Mouse (Mus musculus) embryonic facial prominence, embryonic 11.5 days (tissue): ENCODE data around the gene Cass4. TPM values are rescaled to one million over a fixed set of nuclear protein-coding genes. Genes with fewer than 3 reads are reported as not detected.
A peak's percentile ranks its signal among the peaks of the same experiment; 100 is the strongest.

ENCODE experiments used
- ATAC-seq: fragments of 200-750 bp; cut with Nextera tagmentation; replicated peaks from 2 replicates; pipeline ENCODE4 v1.8.0; 2017; ENCODE audit warnings: low read depth; ENCODE audit not compliant: insufficient number of reproducible peaks, low FRiP score, low TSS enrichment
- DNase-seq: peaks from one replicate; pipeline ENCODE4 v3.0.0-alpha.2; 2015; ENCODE audit warnings: low spot score
- H3K27ac ChIP-seq: fragments of 300-500 bp; sonication (generic); replicated peaks from 2 replicates; pipeline ENCODE4 v1.5.1; 2014; ENCODE audit warnings: mild to moderate bottlenecking, low read depth, low read length, control low read depth
- H3K27me3 ChIP-seq: fragments of 300-500 bp; sonication (generic); 2 replicates; pipeline ENCODE4 v1.6.1; 2014; ENCODE audit warnings: mild to moderate bottlenecking, low read length, moderate library complexity, mixed read lengths; ENCODE audit not compliant: control insufficient read depth, insufficient read depth
- H3K36me3 ChIP-seq: fragments of 300-500 bp; sonication (generic); replicated peaks from 2 replicates; pipeline ENCODE4 v1.6.1; 2014; ENCODE audit warnings: low read depth, mild to moderate bottlenecking, low read length, moderate library complexity, mixed read lengths; ENCODE audit not compliant: control insufficient read depth, insufficient read depth
- H3K4me1 ChIP-seq: fragments of 300-500 bp; sonication (generic); 2 replicates; pipeline ENCODE4 v1.6.1; 2014; ENCODE audit warnings: low read length, mixed read lengths; ENCODE audit not compliant: control insufficient read depth, insufficient read depth
- H3K4me2 ChIP-seq: fragments of 300-500 bp; sonication (generic); 2 replicates; pipeline ENCODE4 v1.6.1; 2014; ENCODE audit warnings: low read depth, mild to moderate bottlenecking, control low read depth, low read length, moderate library complexity
- H3K4me3 ChIP-seq: fragments of 300-500 bp; sonication (generic); 2 replicates; pipeline ENCODE4 v1.5.1; 2014; ENCODE audit warnings: low read depth, low read length, control low read depth
- H3K9ac ChIP-seq: fragments of 300-500 bp; sonication (generic); replicated peaks from 2 replicates; pipeline ENCODE4 v1.6.1; 2014; ENCODE audit warnings: mild to moderate bottlenecking, control low read depth, low read length
- H3K9me3 ChIP-seq: fragments of 300-500 bp; sonication (generic); replicated peaks from 2 replicates; pipeline ENCODE4 v1.6.1; 2016; ENCODE audit warnings: mild to moderate bottlenecking, low read length, inconsistent platforms, mixed read lengths; ENCODE audit not compliant: control insufficient read depth
- WGBS: fragments of 180-500 bp; shearing (Covaris S2); extraction: QIAGEN DNeasy Blood & Tissue Kit; methylation state at CpG from one replicate; pipeline ENCODE4 v1.1.7; 2014; 5-methylcytosine and 5-hydroxymethylcytosine counted together
- polyA plus RNA-seq: library from polyadenylated mRNA; unstranded; fragments of >200 nt; fragmentation: Nextera tagmentation; extraction: Ambion mirVana; gene quantifications from 2 replicates; pipeline ENCODE4 v1.2.1, GENCODE M21; 2014

Cass4 gene
- polyA plus RNA-seq, 1 experiment from 2014 or later, result 0.34 TPM

- ATAC-seq, result no peak
- no peak overlapping the region for H3K27ac ChIP-seq
- H3K27me3 ChIP-seq, result no peaks in the 10 kb centered on the region
- H3K4me1 ChIP-seq, result no peaks in the 10 kb centered on the region
- no peak overlapping the region for H3K9ac ChIP-seq
- H3K4me3 ChIP-seq, result no peak overlapping the region
- H3K9me3 ChIP-seq, result no peaks in the 10 kb centered on the region
- H3K4me2 ChIP-seq, result no peak overlapping the region
- WGBS, result 71% methylated on average over 2 of the region's 2 CpGs
- H3K36me3 ChIP-seq, result no peaks in the 10 kb centered on the region
- DNase-seq, result no peak
These were observed 428 bp downstream of the Cass4 start for GRCm38 (mm10) chr2:172394052-172394392.

- no peak for DNase-seq
- Histone ChIP-seq H3K27me3 (no peaks in the 10 kb centered on the region), H3K9ac (no peak overlapping the region), H3K27ac (no peak overlapping the region), H3K4me2 (no peak overlapping the region), H3K9me3 (no peaks in the 10 kb centered on the region), H3K4me1 (no peaks in the 10 kb centered on the region), H3K36me3 (no peaks in the 10 kb centered on the region), H3K4me3 (no peak overlapping the region)
- WGBS, result 78% methylated on average over 4 of the region's 4 CpGs
- ATAC-seq, result no peak
These were observed 1.1 kb downstream of the Cass4 start for GRCm38 (mm10) chr2:172394671-172395070.

- no peak overlapping the region for H3K4me3 ChIP-seq
- ATAC-seq (no peak), DNase-seq (no peak)
- no peak overlapping the region for H3K9ac ChIP-seq
- H3K4me2 ChIP-seq, result no peak overlapping the region
- H3K27me3 ChIP-seq, result no peaks in the 10 kb centered on the region; the same call in 1 of the 2 replicates
- WGBS, result 33% methylated on average over 9 of the region's 9 CpGs
- no peak overlapping the region for H3K27ac ChIP-seq
- no peaks in the 10 kb centered on the region for H3K9me3 ChIP-seq
- no peaks in the 10 kb centered on the region for H3K36me3 ChIP-seq
- H3K4me1 ChIP-seq, result no peaks in the 10 kb centered on the region
These were observed 2.4 kb downstream of the Cass4 start for GRCm38 (mm10) chr2:172395961-172396360.

GRCm38 (mm10) chr2:172399901-172400300, 6.3 kb downstream of the Cass4 start:
- Histone ChIP-seq H3K36me3 (no peaks in the 10 kb centered on the region), H3K4me1 (no peaks in the 10 kb centered on the region), H3K9ac (no peak overlapping the region), H3K4me3 (no peak overlapping the region), H3K27me3 (no peaks in the 10 kb centered on the region; the same call in 1 of the 2 replicates), H3K4me2 (no peak overlapping the region), H3K9me3 (no peaks in the 10 kb centered on the region), H3K27ac (no peak overlapping the region)
- WGBS, result 42% methylated on average over 9 of the region's 9 CpGs
- ATAC-seq, result peak; percentile 45
- DNase-seq, result no peak

- ATAC-seq, result no peak
- no peak for DNase-seq
- H3K4me1 ChIP-seq, result no peaks in the 10 kb centered on the region
- no peaks in the 10 kb centered on the region; the same call in 1 of the 2 replicates for H3K27me3 ChIP-seq
- H3K4me3 ChIP-seq, result no peak overlapping the region
- no peak overlapping the region for H3K4me2 ChIP-seq
- no peak overlapping the region for H3K27ac ChIP-seq
- no peaks in the 10 kb centered on the region for H3K9me3 ChIP-seq
- no peak overlapping the region for H3K9ac ChIP-seq
- no peaks in the 10 kb centered on the region for H3K36me3 ChIP-seq
- WGBS, result 66% methylated on average over 13 of the region's 13 CpGs
These were observed 7.7 kb downstream of the Cass4 start for GRCm38 (mm10) chr2:172401116-172401825.

GRCm38 (mm10) chr2:172404239-172404638, 10.6 kb downstream of the Cass4 start:
- Histone ChIP-seq H3K9me3 (no peaks in the 10 kb centered on the region), H3K9ac (no peak overlapping the region), H3K27me3 (no peaks in the 10 kb centered on the region; the same call in 1 of the 2 replicates), H3K36me3 (no peaks in the 10 kb centered on the region), H3K4me2 (no peak overlapping the region), H3K27ac (no peak overlapping the region), H3K4me1 (no peaks in the 10 kb centered on the region), H3K4me3 (no peak overlapping the region)
- DNase-seq (no peak), ATAC-seq (no peak)
- 62% methylated on average over 7 of the region's 7 CpGs for WGBS

GRCm38 (mm10) chr2:172405011-172405410, 11.4 kb downstream of the Cass4 start:
- Histone ChIP-seq H3K4me1 (no peaks in the 10 kb centered on the region), H3K36me3 (no peaks in the 10 kb centered on the region), H3K9ac (no peak overlapping the region), H3K4me3 (no peak overlapping the region), H3K9me3 (no peaks in the 10 kb centered on the region), H3K4me2 (no peak overlapping the region), H3K27ac (no peak overlapping the region), H3K27me3 (no peaks in the 10 kb centered on the region; the same call in 1 of the 2 replicates)
- DNase-seq (no peak), ATAC-seq (no peak)
- 72% methylated on average over 3 of the region's 3 CpGs for WGBS

- no peak overlapping the region for H3K4me2 ChIP-seq
- DNase-seq, result no peak
- 72% methylated on average over 4 of the region's 4 CpGs for WGBS
These were observed 12.6 kb downstream of the Cass4 start for GRCm38 (mm10) chr2:172406173-172406572.

More at GRCm38 (mm10) chr2:172406173-172406572, 12.6 kb downstream of the Cass4 start:
- Histone ChIP-seq H3K27ac (no peak overlapping the region), H3K36me3 (no peaks in the 10 kb centered on the region), H3K4me1 (no peaks in the 10 kb centered on the region), H3K9me3 (no peaks in the 10 kb centered on the region), H3K4me3 (no peak overlapping the region), H3K9ac (no peak overlapping the region), H3K27me3 (no peaks in the 10 kb centered on the region)
- no peak for ATAC-seq
